Mouse (Mus musculus) stomach, embryonic 16.5 days (tissue): Measurements from ENCODE around the gene Larp4. TPM values are rescaled to one million over a fixed set of nuclear protein-coding genes. Genes with fewer than 3 reads are reported as not detected.
A peak's percentile ranks its signal among the peaks of the same experiment; 100 is the strongest.

ENCODE experiments used
- ATAC-seq: fragments of 200-750 bp; cut with Nextera tagmentation; 2 replicates; pipeline ENCODE4 v1.8.0; 2017; ENCODE audit warnings: moderate number of reproducible peaks, moderate TSS enrichment; ENCODE audit not compliant: insufficient read depth, low FRiP score
- H3K27ac ChIP-seq: fragments of 300-500 bp; sonication (generic); 2 replicates; pipeline ENCODE4 v1.5.1; 2014; ENCODE audit warnings: low read length
- H3K27me3 ChIP-seq: fragments of 300-500 bp; sonication (generic); 2 replicates; pipeline ENCODE4 v1.6.1; 2014; ENCODE audit warnings: low read length, control low read depth, mixed read lengths; ENCODE audit not compliant: control insufficient read depth, insufficient read depth
- H3K36me3 ChIP-seq: fragments of 300-500 bp; sonication (generic); 2 replicates; pipeline ENCODE4 v1.6.1; 2014; ENCODE audit warnings: low read length; ENCODE audit not compliant: control insufficient read depth, insufficient read depth
- H3K4me1 ChIP-seq: fragments of 300-500 bp; sonication (generic); 2 replicates; pipeline ENCODE4 v1.6.1; 2014; ENCODE audit warnings: low read length, control low read depth, mixed read lengths; ENCODE audit not compliant: control insufficient read depth, insufficient read depth
- H3K4me2 ChIP-seq: fragments of 300-500 bp; sonication (generic); 2 replicates; pipeline ENCODE4 v1.6.1; 2014; ENCODE audit warnings: low read depth, low read length, mixed read lengths
- H3K4me3 ChIP-seq: fragments of 300-500 bp; sonication (generic); replicated peaks from 2 replicates; pipeline ENCODE4 v1.5.1; 2014; ENCODE audit warnings: mild to moderate bottlenecking, low read length
- H3K9ac ChIP-seq: fragments of 300-500 bp; sonication (generic); 2 replicates; pipeline ENCODE4 v1.6.1; 2014; ENCODE audit warnings: low read length
- H3K9me3 ChIP-seq: fragments of 300-500 bp; sonication (generic); replicated peaks from 2 replicates; pipeline ENCODE4 v1.6.1; 2016; ENCODE audit warnings: low read length, control low read depth; ENCODE audit not compliant: control insufficient read depth
- WGBS: fragments of 180-500 bp; shearing (Covaris S2); extraction: QIAGEN DNeasy Blood & Tissue Kit; methylation state at CpG from one replicate; pipeline ENCODE4 v1.1.7; 2014; 5-methylcytosine and 5-hydroxymethylcytosine counted together
- polyA plus RNA-seq: library from polyadenylated mRNA; unstranded; fragments of >200 nt; fragmentation: Nextera tagmentation; extraction: Ambion mirVana; gene quantifications from 2 replicates; pipeline ENCODE4 v1.2.1, GENCODE M21; 2015

Larp4 gene
- polyA plus RNA-seq, 1 experiment from 2014 or later: 37.4 TPM

DNA sequence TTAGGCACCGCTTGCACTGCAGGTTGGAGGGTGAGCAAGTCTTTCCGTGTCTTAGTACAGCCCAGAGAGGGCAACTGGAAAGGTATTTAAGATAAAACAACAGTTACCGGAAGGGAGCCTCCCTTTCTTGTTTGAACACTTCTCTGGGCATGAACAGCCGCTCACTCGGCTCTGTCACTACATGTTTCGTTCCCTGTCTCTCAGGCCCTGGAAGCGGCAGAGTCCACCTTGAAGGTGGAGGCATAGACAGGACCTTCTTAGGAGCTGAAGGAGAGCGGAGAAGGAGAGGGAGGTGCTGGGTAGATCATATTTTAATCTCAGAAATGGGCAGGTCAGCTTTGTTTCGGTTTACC, 72.2 kb downstream of the Larp4 start:
- peak overlapping the region; percentile 63 for H3K4me2 ChIP-seq
- H3K9me3 ChIP-seq: no peaks in the 10 kb centered on the region
- peak overlapping the region; percentile 56 for H3K27ac ChIP-seq

DNA sequence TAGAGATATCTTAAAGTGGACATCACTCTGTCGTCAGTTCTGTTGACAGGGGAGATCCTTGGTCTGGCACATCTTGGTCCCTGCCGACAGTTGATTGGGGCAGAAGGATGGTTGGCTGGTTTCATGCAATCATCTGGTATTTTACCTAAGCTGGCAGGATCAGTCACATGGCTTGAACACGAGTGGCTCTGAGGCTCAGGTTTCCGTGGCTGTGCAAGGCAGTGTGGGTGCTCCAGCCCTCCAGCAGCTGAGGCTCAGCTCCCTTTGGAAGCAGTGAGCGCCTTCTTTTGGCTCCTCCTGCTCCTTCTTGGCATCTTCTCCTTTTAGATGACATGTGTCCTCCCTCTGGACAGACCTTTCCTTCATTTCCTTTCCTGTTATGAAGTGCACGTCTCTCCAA, 75.7 kb downstream of the Larp4 start:
- H3K4me3 ChIP-seq: no peak overlapping the region
- no peak for ATAC-seq
- 48% methylated on average over 6 of the region's 6 CpGs for WGBS
- peaks cover 27% of the 10 kb centered on the region for H3K4me1 ChIP-seq
- no peaks in the 10 kb centered on the region for H3K27me3 ChIP-seq
- no peak overlapping the region for H3K27ac ChIP-seq
- no peaks in the 10 kb centered on the region for H3K9me3 ChIP-seq
- H3K36me3 ChIP-seq: no peaks in the 10 kb centered on the region
- no peak overlapping the region for H3K9ac ChIP-seq
- H3K4me2 ChIP-seq: no peak overlapping the region

More for the DNA sequence above, 72.2 kb downstream of the Larp4 start:
- 57% methylated on average over 9 of the region's 9 CpGs for WGBS
- no peaks in the 10 kb centered on the region for H3K36me3 ChIP-seq
- no peak for ATAC-seq
- no peaks in the 10 kb centered on the region for H3K27me3 ChIP-seq
- peak overlapping the region; percentile 17 for H3K4me3 ChIP-seq
- H3K9ac ChIP-seq: peak overlapping the region; percentile 50
- peaks cover 32% of the 10 kb centered on the region for H3K4me1 ChIP-seq

DNA sequence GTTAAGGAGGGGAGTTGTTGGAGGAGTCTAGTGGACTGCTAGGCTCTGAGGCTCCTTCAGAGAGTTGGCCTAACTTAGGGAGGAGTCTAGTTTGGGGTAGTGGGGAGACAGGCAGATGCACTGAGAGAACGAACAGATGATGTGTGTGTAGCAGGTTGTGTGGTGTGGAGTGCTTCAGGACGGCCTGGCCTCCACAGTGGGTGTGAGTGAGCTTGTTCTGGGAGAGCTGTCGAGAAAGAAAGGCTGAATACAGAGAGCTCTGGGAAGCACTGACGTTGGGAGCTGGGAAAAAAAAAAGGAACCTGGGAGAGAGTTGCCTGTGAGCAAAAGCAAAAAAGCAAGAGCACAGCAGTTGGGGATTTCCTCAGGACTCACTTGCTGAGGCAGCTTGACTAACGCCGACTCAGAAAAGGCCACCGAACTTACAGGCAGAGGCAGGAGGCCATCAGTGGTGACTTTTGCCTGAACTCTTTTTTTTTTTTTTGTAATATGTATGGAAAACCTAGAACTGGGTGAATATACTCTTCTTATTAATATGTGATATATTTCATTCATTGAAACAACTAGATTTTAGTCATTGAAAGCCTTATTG, 79.7 kb downstream of the Larp4 start:
- H3K27me3 ChIP-seq: no peaks in the 10 kb centered on the region
- H3K27ac ChIP-seq: no peak overlapping the region
- WGBS: 90% methylated on average over 7 of the region's 7 CpGs
- no peak overlapping the region for H3K4me3 ChIP-seq
- H3K4me2 ChIP-seq: no peak overlapping the region
- H3K9me3 ChIP-seq: no peaks in the 10 kb centered on the region
- ATAC-seq: no peak
- no peaks in the 10 kb centered on the region for H3K36me3 ChIP-seq
- peaks cover 13% of the 10 kb centered on the region for H3K4me1 ChIP-seq
- H3K9ac ChIP-seq: no peak overlapping the region

DNA sequence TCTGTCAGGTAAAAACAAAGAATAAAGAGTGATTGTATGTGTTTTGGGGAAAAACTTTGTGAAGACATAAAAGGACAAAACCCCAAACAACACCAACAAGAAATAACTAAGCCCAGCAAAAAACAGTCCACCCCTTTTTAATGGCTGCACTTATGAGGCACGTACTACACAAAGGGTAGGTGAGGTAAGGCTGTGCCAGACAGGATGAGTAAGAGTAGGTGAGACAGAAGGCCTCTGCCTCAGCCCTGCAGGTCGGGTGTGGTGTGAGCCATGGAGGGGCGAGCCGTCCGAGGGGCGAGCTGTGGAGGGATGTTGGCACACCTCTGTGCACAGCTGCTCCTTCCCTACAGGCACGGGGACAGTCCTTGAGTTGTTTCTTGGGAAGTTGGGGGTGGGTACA, 81.1 kb downstream of the Larp4 start:
- H3K27ac ChIP-seq: no peak overlapping the region
- H3K27me3 ChIP-seq: no peaks in the 10 kb centered on the region
- H3K9me3 ChIP-seq: no peaks in the 10 kb centered on the region
- H3K4me1 ChIP-seq: peaks cover 5% of the 10 kb centered on the region
- H3K9ac ChIP-seq: no peak overlapping the region
- WGBS: 70% methylated on average over 7 of the region's 7 CpGs
- no peaks in the 10 kb centered on the region for H3K36me3 ChIP-seq
- no peak for ATAC-seq
- H3K4me3 ChIP-seq: no peak overlapping the region
- no peak overlapping the region for H3K4me2 ChIP-seq

DNA sequence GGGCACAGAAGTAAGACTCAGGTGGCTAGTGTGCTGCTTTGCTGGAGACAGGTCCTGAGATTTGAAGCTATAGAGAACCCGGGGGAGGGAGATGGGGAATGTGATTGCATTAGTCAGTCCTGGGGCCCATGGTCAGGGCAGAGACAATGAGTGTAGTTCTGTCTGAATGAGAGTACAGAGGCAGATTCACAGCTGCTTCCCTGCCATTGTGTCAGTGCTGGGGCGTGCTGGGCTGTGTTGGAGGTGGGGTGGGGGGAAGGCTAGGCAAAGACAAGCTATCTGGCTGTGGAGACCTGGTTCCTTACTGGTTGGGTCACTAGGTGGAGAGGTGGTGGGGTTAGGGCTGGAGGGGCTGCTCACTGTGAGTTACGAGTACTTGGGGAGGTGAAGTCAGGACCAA, 82.9 kb downstream of the Larp4 start:
- Histone ChIP-seq H3K9me3 (no peaks in the 10 kb centered on the region), H3K4me2 (no peak overlapping the region), H3K36me3 (no peaks in the 10 kb centered on the region), H3K27me3 (no peaks in the 10 kb centered on the region), H3K27ac (no peak overlapping the region), H3K9ac (no peak overlapping the region), H3K4me3 (no peak overlapping the region), H3K4me1 (peaks cover 3% of the 10 kb centered on the region; the same call in 1 of the 2 replicates)
- ATAC-seq: no peak
- 62% methylated on average over 3 of the region's 3 CpGs for WGBS

GRCm38 (mm10) chr15:100056397-100056908, 86.6 kb downstream of the Larp4 start:
- Histone ChIP-seq H3K9me3 (no peaks in the 10 kb centered on the region), H3K9ac (no peak overlapping the region), H3K27ac (0 out of 2 replicates have a peak overlapping the region, but pooled peaks have one; percentile 36), H3K4me3 (no peak overlapping the region), H3K4me1 (peaks cover 16% of the 10 kb centered on the region), H3K36me3 (no peaks in the 10 kb centered on the region), H3K27me3 (no peaks in the 10 kb centered on the region), H3K4me2 (no peak overlapping the region)
- 76% methylated on average over 7 of the region's 7 CpGs for WGBS
- ATAC-seq: no peak

GRCm38 (mm10) chr15:100057698-100058097, 87.8 kb downstream of the Larp4 start:
- Histone ChIP-seq H3K27ac (no peak overlapping the region), H3K9me3 (no peaks in the 10 kb centered on the region), H3K36me3 (no peaks in the 10 kb centered on the region), H3K4me2 (no peak overlapping the region), H3K9ac (no peak overlapping the region), H3K4me3 (no peak overlapping the region), H3K27me3 (no peaks in the 10 kb centered on the region), H3K4me1 (peaks cover 14% of the 10 kb centered on the region)
- 86% methylated on average over 3 of the region's 3 CpGs for WGBS
- no peak for ATAC-seq

- 85% methylated on average over 3 of the region's 3 CpGs for WGBS
- no peak overlapping the region for H3K4me2 ChIP-seq
- no peak for ATAC-seq
- H3K9me3 ChIP-seq: no peaks in the 10 kb centered on the region
- H3K27me3 ChIP-seq: no peaks in the 10 kb centered on the region
- no peak overlapping the region for H3K4me3 ChIP-seq
- peaks cover 14% of the 10 kb centered on the region for H3K4me1 ChIP-seq
- H3K36me3 ChIP-seq: no peaks in the 10 kb centered on the region
- H3K9ac ChIP-seq: no peak overlapping the region
- H3K27ac ChIP-seq: no peak overlapping the region
Observed at GRCm38 (mm10) chr15:100058143-100058542, 88.3 kb downstream of the Larp4 start.

DNA sequence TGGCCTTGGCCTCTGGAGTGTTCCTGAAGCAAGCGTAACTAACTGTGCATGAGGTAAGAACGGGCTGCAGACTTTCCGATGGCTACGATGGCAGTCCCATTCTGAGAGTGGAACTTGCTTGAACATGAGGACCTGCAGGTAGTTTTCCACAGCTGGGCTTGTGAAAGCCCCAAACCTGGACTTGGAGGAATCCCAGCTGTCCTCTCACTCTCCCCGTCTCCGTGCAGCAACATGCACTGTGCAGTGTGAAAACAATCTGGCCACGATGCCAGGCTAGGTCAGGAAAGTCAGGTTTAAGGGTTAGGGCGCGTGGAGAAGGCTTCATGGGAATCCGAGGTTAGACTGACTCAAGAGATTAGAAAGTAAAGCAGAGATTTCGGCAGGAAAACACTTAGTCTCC, 89.0 kb downstream of the Larp4 start:
- Histone ChIP-seq H3K27ac (no peak overlapping the region), H3K36me3 (no peaks in the 10 kb centered on the region), H3K4me2 (no peak overlapping the region), H3K4me1 (peaks cover 14% of the 10 kb centered on the region), H3K4me3 (no peak overlapping the region), H3K9ac (no peak overlapping the region), H3K27me3 (no peaks in the 10 kb centered on the region), H3K9me3 (no peaks in the 10 kb centered on the region)
- WGBS: 45% methylated on average over 11 of the region's 11 CpGs
- no peak for ATAC-seq
